Mouse (Mus musculus): ENCODE data around the gene Nt5c.

DNA sequence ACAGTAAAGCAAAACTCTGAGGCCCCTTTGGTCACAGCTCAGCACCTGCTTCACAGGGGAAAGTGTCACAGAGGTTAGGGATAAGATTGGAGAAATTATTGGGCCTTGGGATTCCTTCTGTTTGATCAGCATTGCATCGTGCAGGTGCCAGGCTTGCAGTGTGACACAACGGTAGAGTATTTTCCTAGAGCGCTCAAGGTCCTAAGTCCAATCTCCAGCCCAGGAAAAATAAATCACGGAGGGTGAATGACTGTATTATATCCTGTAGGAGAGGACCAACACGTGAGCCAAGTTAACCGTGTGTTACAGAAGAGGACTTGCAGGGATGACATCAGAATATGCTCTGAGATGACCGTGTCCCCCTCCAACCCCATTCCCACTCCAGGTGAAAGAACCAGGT is 41.5 kb downstream of the Nt5c start:
- TF ChIP-seq POLR2A (IDR thresholded peaks at IDR 0.05; ENCODE audit: insufficient read depth, low read length): no peak
- no peak for TF ChIP-seq CTCF (IDR thresholded peaks at IDR 0.05; ENCODE audit: low read depth, low read length)

Data from ES-Bruce4 (cell line).